Mouse (Mus musculus) liver, postnatal 0 days (tissue): ENCODE results near the gene Ppm1e. TPM values are rescaled to one million over a fixed set of nuclear protein-coding genes. Genes with fewer than 3 reads are reported as not detected.

ENCODE experiments used
- ATAC-seq: fragments of 200-750 bp; cut with Nextera tagmentation; 2 replicates; pipeline ENCODE4 v1.8.0; 2017; ENCODE audit warnings: mild to moderate bottlenecking, moderate library complexity
- DNase-seq: peaks from one replicate; pipeline ENCODE4 v3.0.0-alpha.2; 2016
- H3K27ac ChIP-seq: fragments of 300-500 bp; sonication (generic); 2 replicates; pipeline ENCODE4 v1.5.1; 2014; ENCODE audit warnings: antibody characterized with exemption, moderate library complexity, mild to moderate bottlenecking, low read depth
- H3K27me3 ChIP-seq: fragments of 300-500 bp; sonication (generic); 2 replicates; pipeline ENCODE4 v1.6.1; 2014; ENCODE audit warnings: low read length, control low read depth, mixed read lengths; ENCODE audit not compliant: insufficient read depth
- H3K36me3 ChIP-seq: fragments of 300-500 bp; sonication (generic); replicated peaks from 2 replicates; pipeline ENCODE4 v1.6.1; 2014; ENCODE audit warnings: mild to moderate bottlenecking, control low read depth, low read length, moderate library complexity, mixed read lengths; ENCODE audit not compliant: insufficient read depth
- H3K4me1 ChIP-seq: fragments of 300-500 bp; sonication (generic); 2 replicates; pipeline ENCODE4 v1.6.1; 2014; ENCODE audit warnings: antibody characterized with exemption, mild to moderate bottlenecking, control low read depth; ENCODE audit not compliant: insufficient read depth
- H3K4me2 ChIP-seq: fragments of 300-500 bp; sonication (generic); 2 replicates; pipeline ENCODE4 v1.6.1; 2014; ENCODE audit warnings: low read depth, mild to moderate bottlenecking, low read length, moderate library complexity, mixed read lengths
- H3K4me3 ChIP-seq: fragments of 300-500 bp; sonication (generic); 2 replicates; pipeline ENCODE4 v1.5.1; 2014; ENCODE audit warnings: low read depth, low read length
- H3K9ac ChIP-seq: fragments of 300-500 bp; sonication (generic); replicated peaks from 2 replicates; pipeline ENCODE4 v1.6.1; 2014; ENCODE audit warnings: mild to moderate bottlenecking, moderate library complexity
- H3K9me3 ChIP-seq: fragments of 300-500 bp; sonication (generic); 2 replicates; pipeline ENCODE4 v1.6.1; 2016; ENCODE audit warnings: mild to moderate bottlenecking, control low read depth, low read length, mixed read lengths
- CTCF ChIP-seq: sonication (generic); IDR thresholded peaks from 2 replicates; pipeline ENCODE4 v1.5.1; 2016; ENCODE audit warnings: antibody characterized with exemption, low read depth
- EP300 ChIP-seq: IDR thresholded peaks from 2 replicates; pipeline ENCODE4 v1.6.1; 2016; ENCODE audit warnings: antibody characterized with exemption, low read depth, mild to moderate bottlenecking
- WGBS: fragments of 180-500 bp; shearing (Covaris S2); extraction: QIAGEN DNeasy Blood & Tissue Kit; methylation state at CpG from one replicate; pipeline ENCODE4 v1.1.7; 2014; ENCODE audit not compliant: insufficient replicate concordance; 5-methylcytosine and 5-hydroxymethylcytosine counted together
- polyA plus RNA-seq: library from polyadenylated mRNA; unstranded; fragments of >200 nt; fragmentation: Nextera tagmentation; extraction: Ambion mirVana; gene quantifications from 2 replicates; pipeline ENCODE4 v1.2.1, GENCODE M21; 2015

Gene Ppm1e
- polyA plus RNA-seq, 1 experiment from 2014 or later: 1.2 TPM

DNA sequence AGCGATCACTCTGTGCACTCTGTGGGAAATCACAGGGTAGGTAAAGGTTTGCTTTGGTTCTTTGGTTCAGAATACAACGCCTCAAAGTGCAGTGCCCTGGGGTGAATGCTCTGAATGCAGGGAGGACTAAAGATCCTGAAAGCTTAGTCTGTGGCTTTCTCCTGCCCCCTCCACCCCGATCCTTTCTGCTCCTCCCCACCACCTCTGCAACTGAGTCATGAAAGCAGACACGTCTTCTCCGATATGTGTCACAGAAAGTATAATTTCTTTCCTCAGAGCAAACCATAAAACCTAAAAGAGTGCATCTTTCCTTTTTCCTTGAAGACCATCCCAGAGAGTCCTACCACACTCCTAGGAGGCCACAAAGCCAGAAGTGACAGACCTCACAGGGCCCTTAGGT, 86.1 kb downstream of the Ppm1e start:
- no peak overlapping the region for H3K4me2 ChIP-seq
- H3K27me3 ChIP-seq: no peaks in the 10 kb centered on the region
- no peak overlapping the region for H3K4me3 ChIP-seq
- no peaks in the 10 kb centered on the region for H3K36me3 ChIP-seq
- WGBS: 88% methylated on average over 5 of the region's 5 CpGs
- TF ChIP-seq CTCF (no peak), EP300 (no peak)
- ATAC-seq (no peak), DNase-seq (no peak)
- 0 out of 2 replicates have a peak, but pooled peaks cover 3% of the 10 kb centered on the region for H3K9me3 ChIP-seq
- H3K9ac ChIP-seq: no peak overlapping the region
- H3K27ac ChIP-seq: no peak overlapping the region
- H3K4me1 ChIP-seq: 0 out of 2 replicates have a peak, but pooled peaks cover 4% of the 10 kb centered on the region

DNA sequence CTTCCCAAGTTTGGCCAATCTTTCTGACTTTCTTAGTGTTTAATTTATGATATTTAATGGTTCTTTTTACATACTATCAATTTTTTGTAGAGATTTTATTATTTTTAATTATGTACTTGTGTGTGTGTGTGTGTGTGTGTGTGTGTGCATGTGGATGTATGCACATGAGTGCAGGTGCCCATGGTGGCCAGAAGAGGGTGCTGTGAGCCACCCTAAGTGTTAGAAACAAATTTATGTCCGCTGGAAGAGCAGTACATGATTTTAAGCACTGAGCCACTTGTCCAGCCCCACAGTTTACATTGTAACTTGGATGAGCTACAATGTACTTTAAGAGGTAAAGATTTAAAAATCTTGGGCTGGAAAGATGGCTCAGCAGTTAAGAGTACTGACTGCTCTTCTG, 87.3 kb downstream of the Ppm1e start:
- DNase-seq (no peak), ATAC-seq (no peak)
- no peak overlapping the region for H3K4me3 ChIP-seq
- TF ChIP-seq CTCF (no peak), EP300 (no peak)
- H3K36me3 ChIP-seq: no peaks in the 10 kb centered on the region
- H3K27ac ChIP-seq: no peak overlapping the region
- H3K4me2 ChIP-seq: no peak overlapping the region
- H3K9me3 ChIP-seq: 0 out of 2 replicates have a peak, but pooled peaks cover 3% of the 10 kb centered on the region
- no peaks in the 10 kb centered on the region for H3K27me3 ChIP-seq
- no peak overlapping the region for H3K9ac ChIP-seq
- 0 out of 2 replicates have a peak, but pooled peaks cover 4% of the 10 kb centered on the region for H3K4me1 ChIP-seq
- 94% methylated on average over 1 of the region's 1 CpGs for WGBS

DNA sequence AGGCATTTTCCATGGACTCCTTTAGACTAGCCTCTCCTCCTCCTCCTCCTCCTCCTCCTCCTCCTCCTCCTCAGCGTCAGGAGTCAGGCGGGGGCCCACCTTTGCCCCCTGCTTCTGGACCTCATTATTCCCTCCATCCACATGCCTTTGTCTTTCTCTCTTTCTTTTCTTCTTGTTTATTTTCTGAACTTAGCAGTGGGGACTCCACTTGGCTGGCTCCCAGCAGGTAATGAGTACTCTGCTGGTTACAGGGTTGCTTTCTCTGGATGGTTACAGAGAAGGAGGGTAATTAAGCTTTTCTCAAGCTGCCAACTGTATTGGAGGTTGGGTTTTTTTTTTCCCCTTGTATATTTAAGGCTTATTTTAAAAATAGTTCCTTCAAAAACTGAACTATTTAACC, 87.9 kb downstream of the Ppm1e start:
- no peak for ATAC-seq
- no peak for DNase-seq

DNA sequence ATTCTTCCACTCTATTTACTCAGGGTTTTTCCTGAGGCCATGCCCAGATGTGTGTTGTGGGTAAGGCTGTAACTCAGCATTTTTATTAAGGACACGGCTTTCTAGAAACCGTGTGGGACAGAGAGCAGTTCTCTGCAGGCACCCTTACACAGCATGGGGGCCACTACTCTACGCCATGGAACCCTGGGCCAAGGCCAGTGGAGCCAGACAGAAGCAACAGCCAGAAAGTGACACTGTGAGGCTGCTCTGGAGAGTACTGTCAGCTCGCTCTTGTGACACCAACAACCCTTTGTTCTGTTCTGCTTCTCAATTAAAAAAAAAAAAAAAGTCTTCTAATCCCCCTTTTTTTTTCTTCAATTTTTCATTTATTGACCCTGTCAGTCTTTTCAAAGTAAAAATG, 88.4 kb downstream of the Ppm1e start:
- Histone ChIP-seq H3K9ac (no peak overlapping the region), H3K4me1 (no peaks in the 10 kb centered on the region), H3K9me3 (0 out of 2 replicates have a peak, but pooled peaks cover 3% of the 10 kb centered on the region), H3K27ac (no peak overlapping the region), H3K4me2 (no peak overlapping the region), H3K4me3 (no peak overlapping the region), H3K36me3 (no peaks in the 10 kb centered on the region), H3K27me3 (no peaks in the 10 kb centered on the region)
- TF ChIP-seq CTCF (no peak), EP300 (no peak)
- WGBS: 83% methylated on average over 4 of the region's 4 CpGs
- ATAC-seq (no peak), DNase-seq (no peak)

More for the DNA sequence above, 87.9 kb downstream of the Ppm1e start:
- Histone ChIP-seq H3K4me2 (no peak overlapping the region), H3K27me3 (no peaks in the 10 kb centered on the region), H3K9ac (no peak overlapping the region), H3K36me3 (no peaks in the 10 kb centered on the region), H3K27ac (no peak overlapping the region), H3K4me3 (no peak overlapping the region), H3K4me1 (0 out of 2 replicates have a peak, but pooled peaks cover 4% of the 10 kb centered on the region), H3K9me3 (0 out of 2 replicates have a peak, but pooled peaks cover 3% of the 10 kb centered on the region)
- 53% methylated on average over 2 of the region's 2 CpGs for WGBS
- no peak for TF ChIP-seq CTCF
- no peak for TF ChIP-seq EP300

DNA sequence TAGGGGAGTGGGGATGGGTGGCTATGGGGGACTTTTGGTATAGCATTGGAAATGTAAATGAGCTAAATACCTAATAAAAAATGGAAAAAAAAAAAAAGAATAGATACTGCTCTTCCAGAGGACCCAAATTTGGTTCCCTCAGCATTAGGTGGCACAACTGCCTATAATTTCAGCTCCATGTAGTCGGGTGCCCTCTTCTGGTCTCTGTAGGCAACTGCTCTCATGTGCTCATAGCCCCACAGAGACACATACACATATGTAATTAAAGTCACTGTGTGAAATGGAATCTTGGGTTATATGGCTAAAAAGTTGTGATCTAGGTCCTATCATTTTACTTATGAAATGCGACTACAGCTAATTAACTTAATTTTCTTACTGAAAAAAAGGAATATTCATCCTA, 90.0 kb downstream of the Ppm1e start:
- Histone ChIP-seq H3K27ac (no peak overlapping the region), H3K4me2 (no peak overlapping the region), H3K36me3 (no peaks in the 10 kb centered on the region), H3K27me3 (no peaks in the 10 kb centered on the region), H3K9me3 (0 out of 2 replicates have a peak, but pooled peaks cover 3% of the 10 kb centered on the region), H3K9ac (no peak overlapping the region), H3K4me3 (no peak overlapping the region), H3K4me1 (no peaks in the 10 kb centered on the region)
- no peak for TF ChIP-seq EP300
- TF ChIP-seq CTCF: peak; percentile 48
- ATAC-seq (no peak), DNase-seq (no peak)
- WGBS: 76% methylated on average over 2 of the region's 2 CpGs

DNA sequence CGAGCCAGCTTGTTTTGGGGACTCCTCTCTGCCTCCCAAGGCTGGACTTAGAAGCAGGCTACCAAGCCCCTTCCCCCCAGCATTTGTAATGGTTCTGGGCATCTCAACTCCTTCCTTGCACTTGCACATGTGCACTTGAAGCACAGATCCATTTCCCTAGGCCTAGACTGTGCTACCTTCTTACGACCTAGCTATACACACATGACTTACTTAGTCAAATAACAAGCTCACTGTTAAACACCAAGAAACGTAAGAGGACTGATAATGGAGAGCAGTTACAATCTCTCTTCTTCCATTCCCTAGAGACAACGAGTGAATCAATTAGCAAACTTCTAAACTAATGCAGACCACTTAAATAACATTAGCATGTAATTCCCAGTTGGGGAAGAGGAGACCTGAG, 92.6 kb downstream of the Ppm1e start:
- DNase-seq (no peak), ATAC-seq (no peak)
- H3K9ac ChIP-seq: no peak overlapping the region
- no peaks in the 10 kb centered on the region for H3K9me3 ChIP-seq
- TF ChIP-seq EP300 (no peak), CTCF (no peak)
- WGBS: 67% methylated on average over 4 of the region's 4 CpGs
- no peaks in the 10 kb centered on the region for H3K27me3 ChIP-seq
- H3K4me3 ChIP-seq: no peak overlapping the region
- no peak overlapping the region for H3K27ac ChIP-seq
- no peaks in the 10 kb centered on the region for H3K36me3 ChIP-seq
- no peak overlapping the region for H3K4me2 ChIP-seq
- no peaks in the 10 kb centered on the region for H3K4me1 ChIP-seq

DNA sequence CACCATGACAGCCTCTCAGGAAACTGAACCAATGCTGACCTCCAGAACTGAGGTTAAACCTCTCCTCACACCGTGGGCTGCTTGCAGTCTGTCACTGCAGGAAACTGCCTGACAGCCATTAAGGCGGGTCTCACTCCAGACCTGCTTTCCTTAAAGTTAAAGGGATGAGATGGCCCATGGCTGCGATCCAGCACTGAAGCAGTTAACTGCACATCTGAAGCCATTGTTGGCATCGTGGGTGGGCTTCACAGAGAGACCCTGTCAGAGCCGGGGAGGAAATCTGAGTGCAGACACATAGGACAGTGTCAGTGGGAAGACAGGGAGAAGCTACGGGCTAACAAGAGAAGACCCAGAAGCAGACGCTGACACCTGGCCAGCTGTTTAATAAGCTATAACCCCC, 94.9 kb downstream of the Ppm1e start:
- H3K4me1 ChIP-seq: peaks cover 3% of the 10 kb centered on the region; the same call in 1 of the 2 replicates
- TF ChIP-seq EP300 (no peak), CTCF (no peak)

More for the DNA sequence above, 94.9 kb downstream of the Ppm1e start:
- Histone ChIP-seq H3K4me3 (no peak overlapping the region), H3K27ac (no peak overlapping the region), H3K9me3 (no peaks in the 10 kb centered on the region), H3K9ac (no peak overlapping the region), H3K36me3 (no peaks in the 10 kb centered on the region), H3K4me2 (no peak overlapping the region), H3K27me3 (no peaks in the 10 kb centered on the region)
- 41% methylated on average over 7 of the region's 7 CpGs for WGBS
- ATAC-seq (no peak), DNase-seq (no peak)
